In genomic region chr1:179960882-179961698, GRCm38 (mm10) we compare ENCODE assay signal across 8 mouse cellular contexts. TPM values are rescaled to one million over a fixed set of nuclear protein-coding genes. Genes with fewer than 3 reads are reported as not detected.
DNase-seq lines count a peak whose midpoint lies in the region; ATAC-seq and TF ChIP-seq lines count a peak whose summit lies in the region.

No protein-coding gene starts in this region.

- no peak overlapping the region for H3K27ac ChIP-seq in bone marrow macrophage, adult 2 months (ENCODE audit: insufficient read depth, low read depth, low read length)
- H3K27ac ChIP-seq in forebrain, embryonic 13.5 days = no peak overlapping the region
- no peak overlapping the region for H3K27ac ChIP-seq in limb, embryonic 14.5 days (replicated peaks; ENCODE audit: low read depth, low read length)

- WGBS in forebrain, embryonic 13.5 days = 2% methylated on average over 16 of the region's 16 CpGs
- 3% methylated on average over 16 of the region's 16 CpGs for WGBS in limb, embryonic 14.5 days

- H3K4me1 ChIP-seq in bone marrow macrophage, adult 2 months (ENCODE audit: control insufficient read depth, insufficient read depth, low read length) = no peaks in the 10 kb centered on the region
- peaks cover 47% of the 10 kb centered on the region for H3K4me1 ChIP-seq in forebrain, embryonic 13.5 days
- peaks cover 22% of the 10 kb centered on the region for H3K4me1 ChIP-seq in limb, embryonic 14.5 days (ENCODE audit: control insufficient read depth, insufficient read depth, low read length)

- peak overlapping the region; percentile 89 for H3K4me2 ChIP-seq in forebrain, embryonic 13.5 days
- H3K4me2 ChIP-seq in limb, embryonic 14.5 days (replicated peaks; ENCODE audit: low read depth, low read length, severe bottlenecking) = peak overlapping the region; percentile 86

- DNase-seq in layer of hippocampus, adult 18-20 months (ENCODE audit: low spot score in 2 of 2) = peak; percentile 30 to 61
- DNase-seq in layer of hippocampus, adult 8-10 months (ENCODE audit: low spot score in 2 of 2) = no peak
- DNase-seq in limb, embryonic 14.5 days (ENCODE audit: low spot score) = peak; percentile 7
- DNase-seq in retina, postnatal 7 days (ENCODE audit: low read depth, low spot score) = peak; percentile 8
- no peak for DNase-seq in ovary, postnatal 36 days (ENCODE audit: low spot score)
- no peak for DNase-seq in spleen, postnatal 36 days (ENCODE audit: low spot score in 2 of 2)

- no peaks in the 10 kb centered on the region for H3K36me3 ChIP-seq in forebrain, embryonic 13.5 days (ENCODE audit: poor library complexity, severe bottlenecking)
- H3K36me3 ChIP-seq in limb, embryonic 14.5 days (ENCODE audit: control insufficient read depth, insufficient read depth, low read length) = no peaks in the 10 kb centered on the region

- TF ChIP-seq POLR2A in bone marrow macrophage, adult 2 months (IDR thresholded peaks at IDR 0.05; ENCODE audit: borderline replicate concordance, low read depth, low read length) = no peak
- TF ChIP-seq POLR2A in limb, embryonic 14.5 days (IDR thresholded peaks at IDR 0.05; ENCODE audit: borderline replicate concordance, extremely low read depth, insufficient read depth, insufficient read length) = no peak

- peak overlapping the region; percentile 97 for H3K9ac ChIP-seq in forebrain, embryonic 13.5 days
- peak overlapping the region; percentile 91 for H3K9ac ChIP-seq in limb, embryonic 14.5 days (ENCODE audit: low read depth, low read length, severe bottlenecking)

- no peaks in the 10 kb centered on the region; the same call in 1 of the 2 replicates for H3K27me3 ChIP-seq in forebrain, embryonic 13.5 days
- H3K27me3 ChIP-seq in limb, embryonic 14.5 days (ENCODE audit: control insufficient read depth, insufficient read depth, low read length) = no peaks in the 10 kb centered on the region

- ATAC-seq in forebrain, embryonic 13.5 days = no peak
- ATAC-seq in limb, embryonic 14.5 days (ENCODE audit: low FRiP score, low read depth) = no peak

- H3K4me3 ChIP-seq in bone marrow macrophage, adult 2 months (ENCODE audit: insufficient read depth, low read length) = peak overlapping the region; percentile 8; the same call in 1 of the 2 replicates
- H3K4me3 ChIP-seq in forebrain, embryonic 13.5 days = peak overlapping the region; percentile 72
- peak overlapping the region; percentile 78 for H3K4me3 ChIP-seq in limb, embryonic 14.5 days (replicated peaks; ENCODE audit: low read length)

- no peak for TF ChIP-seq CTCF in bone marrow macrophage, adult 2 months (IDR thresholded peaks at IDR 0.05; ENCODE audit: low read depth, low read length)

- H3K9me3 ChIP-seq in forebrain, embryonic 13.5 days (replicated peaks) = no peaks in the 10 kb centered on the region
- no peaks in the 10 kb centered on the region for H3K9me3 ChIP-seq in limb, embryonic 14.5 days (ENCODE audit: control insufficient read depth, low read length)

RNA-seq across cellular contexts. Expression of gene Cdc42bpa, which starts 0.8 kb away (rescaled TPM):
- 100 to 1,000 TPM; 226 to 244 TPM for total RNA-seq in layer of hippocampus, adult 18-20 months (2021)
- 100 to 1,000 TPM; 204 to 259 (median 236) TPM for total RNA-seq in layer of hippocampus, adult 8-10 months (2022)
- polyA plus RNA-seq in bone marrow macrophage, adult 2 months (2012; ENCODE audit: insufficient read depth, insufficient read length, missing spikeins) = 2.0 and 2.6 TPM in 2 replicates
- polyA plus RNA-seq in forebrain, embryonic 13.5 days (2015; fragmentation: Nextera tagmentation; extraction: Ambion mirVana) = 22.0 and 23.9 TPM in 2 replicates
- 27.6 and 29.1 TPM in 2 replicates for polyA plus RNA-seq in limb, embryonic 14.5 days (2012; rRNA removed)
- 16.8 and 20.6 TPM in 2 replicates for polyA plus RNA-seq in limb, embryonic 14.5 days (2014; fragmentation: Nextera tagmentation; extraction: Ambion mirVana)

Comparison
In these comparisons a context has a peak if more than half of its experiments do, and no peak if none do; other contexts are left out.
1. DNase-seq: peak in layer of hippocampus, adult 18-20 months (2 of 2), limb, embryonic 14.5 days (single experiment) and retina, postnatal 7 days (single experiment); none in layer of hippocampus, adult 8-10 months (0 of 2), ovary, postnatal 36 days (single experiment) and spleen, postnatal 36 days (0 of 2).
2. H3K4me3 ChIP-seq: peak in every context shown above with its lines; median percentile 78 in limb, embryonic 14.5 days; 72 in forebrain, embryonic 13.5 days; 8 in bone marrow macrophage, adult 2 months.